Mouse (Mus musculus) megakaryocyte, embryonic 14.5 days (primary cell): ENCODE measurements at regions not wholly inside any gene's neighbourhood (a gene's known extent, or its start where the extent isn't known, plus 50 kb on each side); places are given as distances from the start of the nearest gene placed in this dataset.

ENCODE experiments used
- FLI1 ChIP-seq: IDR thresholded peaks from 2 replicates; pipeline ENCODE4 v1.6.1; 2012; ENCODE audit warnings: low read length, inconsistent platforms, mixed read lengths
- GATA1 ChIP-seq: IDR thresholded peaks from 3 replicates; pipeline ENCODE4 v1.6.1; 2012; ENCODE audit warnings: mixed read lengths, low read length, inconsistent platforms, borderline replicate concordance

DNA sequence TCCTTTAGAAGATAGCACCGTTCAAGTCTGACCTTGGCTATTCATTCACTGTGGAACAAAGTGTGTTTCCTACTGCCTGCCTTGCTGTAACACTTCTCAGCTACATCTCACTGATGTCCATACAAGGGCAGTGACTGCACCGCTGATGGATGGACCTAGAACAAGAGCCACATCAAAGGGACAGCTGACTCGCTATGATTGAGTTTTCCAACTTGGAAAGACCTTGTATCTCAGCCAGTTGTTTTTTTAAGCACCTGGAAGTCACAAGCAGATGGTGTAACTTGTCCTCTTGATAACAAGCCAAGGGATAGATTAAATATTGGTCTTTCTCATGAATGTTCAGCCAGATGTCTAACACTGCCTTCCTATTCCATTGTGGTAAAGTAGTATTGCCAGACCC lies 184.9 kb upstream of the Dio2 start:
- TF ChIP-seq GATA1, result no peak
- no peak for TF ChIP-seq FLI1
